Mouse (Mus musculus) layer of hippocampus, postnatal 36 days (tissue): ENCODE results near the gene Dennd6a. TPM values are rescaled to one million over a fixed set of nuclear protein-coding genes. Genes with fewer than 3 reads are reported as not detected.

ENCODE experiments used
- microRNA-seq, 2 experiments: library from miRNA; unstranded; fragments of <30 nt; microRNA quantifications; one replicate each; pipeline ENCODE4 v1.2.0; 2021
- total RNA-seq, 2 experiments: library from RNA; stranded (reverse); gene quantifications; 2 replicates each; pipeline ENCODE4 v1.2.3; 2021

Dennd6a gene
- total RNA-seq, 2 experiments from 2014 or later, result 30.6 to 31.2 TPM

Small RNA genes within 50 kb of the gene (microRNA-seq; reads per million reads assigned to microRNA genes)
- gene Mir7672, result 0.42 to 1.8 reads per million in 2 experiments

Other genes starting within 250 kb of the Dennd6a start
- gene Slmap, start 38.9 kb upstream of the Dennd6a start, total RNA-seq, result 100 to 1,000 TPM in 1 of 2 experiments, 10 to 100 TPM in 1; 99.2 to 104 TPM
- gene Arf4, start 64.2 kb downstream of the Dennd6a start, total RNA-seq, result 100 to 1,000 TPM; 125 to 128 TPM
- gene Pde12, start 96.0 kb downstream of the Dennd6a start, total RNA-seq, result 1 to 10 TPM; 7.6 to 8.5 TPM
- gene Dnah12, start 119.4 kb downstream of the Dennd6a start, total RNA-seq, result under 1 TPM; 0.20 to 0.30 TPM